Mouse (Mus musculus) small intestine, adult 2 months (tissue): Measurements from ENCODE around the gene Prp2. TPM values are rescaled to one million over a fixed set of nuclear protein-coding genes. Genes with fewer than 3 reads are reported as not detected.
"Not testable (repeated sequence)": the region's sequence is repeated elsewhere in the genome, so short reads cannot be mapped to it uniquely, and the experiment has no call there.

Source experiments
- H3K27ac ChIP-seq: fragments of 200-500 bp; 2 replicates; pipeline ENCODE4 v1.5.1; 2012; ENCODE audit warnings: low read depth, low read length, control low read depth, inconsistent platforms; ENCODE audit not compliant: insufficient read depth
- H3K27me3 ChIP-seq: fragments of 200-500 bp; 2 replicates; pipeline ENCODE4 v1.6.1; 2012; ENCODE audit warnings: mild to moderate bottlenecking, moderate library complexity, low read length, inconsistent platforms; ENCODE audit not compliant: control insufficient read depth, insufficient read depth
- H3K36me3 ChIP-seq: fragments of 200-500 bp; 2 replicates; pipeline ENCODE4 v1.6.1; 2012; ENCODE audit warnings: mild to moderate bottlenecking, low read length, control low read depth, inconsistent platforms; ENCODE audit not compliant: control insufficient read depth, insufficient read depth
- H3K4me1 ChIP-seq: fragments of 200-500 bp; 2 replicates; pipeline ENCODE4 v1.6.1; 2012; ENCODE audit warnings: low read length, inconsistent platforms, mixed read lengths; ENCODE audit not compliant: control insufficient read depth, insufficient read depth, insufficient read length
- H3K4me3 ChIP-seq: fragments of 200-500 bp; 2 replicates; pipeline ENCODE4 v1.5.1; 2012; ENCODE audit warnings: low read depth, mild to moderate bottlenecking, control low read depth, inconsistent platforms, low read length, moderate library complexity
- CTCF ChIP-seq: fragments of 200-500 bp; IDR thresholded peaks from 2 replicates; pipeline ENCODE4 v1.5.1; 2012; ENCODE audit warnings: low read depth, mild to moderate bottlenecking, control low read depth, inconsistent platforms, low read length, moderate library complexity, mixed read lengths; ENCODE audit not compliant: insufficient replicate concordance, insufficient read length; ENCODE audit errors: extremely low read depth
- POLR2A ChIP-seq: fragments of 200-500 bp; IDR thresholded peaks from 2 replicates; pipeline ENCODE4 v1.6.1; 2012; ENCODE audit warnings: low read depth, mild to moderate bottlenecking, control low read depth, inconsistent platforms, low read length, moderate library complexity
- WGBS: fragments of 180-500 bp; shearing (Covaris S2); methylation state at CpG from one replicate; pipeline ENCODE4 v1.1.7; 2018; 5-methylcytosine and 5-hydroxymethylcytosine counted together
- polyA plus RNA-seq: library from polyadenylated mRNA; depleted of rRNA; stranded (reverse); fragments of >200 nt; gene quantifications from 2 replicates; pipeline ENCODE4 v1.2.3, GENCODE M21; 2012; rRNA removed

The Prp2 gene
- polyA plus RNA-seq, result not detected in 2 replicates

- H3K4me3 ChIP-seq, H3K27ac ChIP-seq, H3K27me3 ChIP-seq, H3K36me3 ChIP-seq, H3K4me1 ChIP-seq: not testable (repeated sequence)
- WGBS, result 49% methylated on average over 2 of the region's 2 CpGs
Measured at GRCm38 (mm10) chr6:132595613-132596012, at the start of gene Prp2. Gene Prp2 (plus strand): TSS chr6:132595913.

GRCm38 (mm10) chr6:132569509-132569908, 26.2 kb upstream of the Prp2 start, which contains the start of gene Prh1:
Gene Prh1 (plus strand): TSS chr6:132569809.
- H3K4me3 ChIP-seq, H3K27ac ChIP-seq, H3K4me1 ChIP-seq, H3K36me3 ChIP-seq, H3K27me3 ChIP-seq: not testable (repeated sequence)
- 80% methylated on average over 1 of the region's 1 CpGs for WGBS

- no peak overlapping the region for H3K4me3 ChIP-seq
- no peaks in the 10 kb centered on the region for H3K27me3 ChIP-seq
- TF ChIP-seq CTCF (no peak), POLR2A (no peak)
- no peak overlapping the region for H3K27ac ChIP-seq
- no peaks in the 10 kb centered on the region for H3K36me3 ChIP-seq
- no peaks in the 10 kb centered on the region for H3K4me1 ChIP-seq
Measured at GRCm38 (mm10) chr6:132649399-132649798, 53.7 kb downstream of the Prp2 start.

Other genes starting within 250 kb of the Prp2 start
- not detected in 2 replicates for gene Gm8882, start 231.8 kb upstream of the Prp2 start, polyA plus RNA-seq
- not detected in 2 replicates for gene Prh1, start 26.1 kb upstream of the Prp2 start, polyA plus RNA-seq
- gene A630073D07Rik, start 55.6 kb downstream of the Prp2 start, polyA plus RNA-seq, result not detected in 2 replicates
- not detected in 2 replicates for gene Tas2r120, start 61.0 kb downstream of the Prp2 start, polyA plus RNA-seq
- gene Tas2r121, start 105.1 kb downstream of the Prp2 start, polyA plus RNA-seq, result not detected in 2 replicates
- not detected in 2 replicates for gene Tas2r122, start 116.0 kb downstream of the Prp2 start, polyA plus RNA-seq
- gene Tas2r115, start 142.1 kb downstream of the Prp2 start, polyA plus RNA-seq, result not detected in 2 replicates
- not detected in 2 replicates for gene Tas2r124, start 158.8 kb downstream of the Prp2 start, polyA plus RNA-seq
- not detected in 2 replicates for gene Tas2r102, start 166.2 kb downstream of the Prp2 start, polyA plus RNA-seq
- not detected in 2 replicates for gene Tas2r136, start 182.2 kb downstream of the Prp2 start, polyA plus RNA-seq
- not detected in 2 replicates for gene Tas2r117, start 206.9 kb downstream of the Prp2 start, polyA plus RNA-seq